Mouse (Mus musculus) telencephalon, adult 2 months (tissue): ENCODE measurements around the gene Slc16a10.
A peak's percentile ranks its signal among the peaks of the same experiment; 100 is the strongest.

Experiments
- DNase-seq: peaks from one replicate; pipeline ENCODE4 v3.0.0-alpha.2; 2011; ENCODE audit warnings: low read depth, low spot score

The Slc16a10 gene

DNA sequence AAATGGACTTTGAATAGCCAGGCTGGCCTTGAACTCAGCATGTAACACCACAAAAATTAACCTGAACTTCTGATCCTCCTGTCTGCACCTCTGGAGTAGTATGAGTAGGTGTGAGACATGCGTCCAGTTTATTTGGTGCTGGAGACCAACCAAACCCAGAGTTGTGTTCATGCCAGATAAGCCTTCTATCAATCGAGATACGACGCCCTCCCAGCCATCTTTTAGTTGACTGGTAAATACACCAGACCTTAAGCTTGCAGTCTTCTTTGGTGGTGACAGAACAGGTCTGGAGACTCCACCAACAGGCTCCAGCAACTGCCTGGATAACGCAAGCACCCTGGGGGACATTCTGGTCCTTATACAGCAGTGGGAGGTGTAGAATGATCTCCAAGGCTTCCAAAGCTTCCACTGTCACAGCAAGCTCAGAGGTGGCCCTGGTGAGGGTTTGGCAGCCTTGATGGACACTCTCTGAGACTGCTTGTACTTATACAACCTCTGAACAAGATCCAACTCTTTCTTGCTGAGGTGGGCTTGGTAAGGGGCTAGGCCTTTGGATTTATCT is 7.6 kb upstream of the Slc16a10 start:
- no peak for DNase-seq

GRCm38 (mm10) chr10:40147325-40148059 is 5.4 kb upstream of the Slc16a10 start:
- no peak for DNase-seq

GRCm38 (mm10) chr10:40146451-40146850 is 4.4 kb upstream of the Slc16a10 start:
- DNase-seq: no peak

GRCm38 (mm10) chr10:40144815-40145214 is 2.8 kb upstream of the Slc16a10 start:
- DNase-seq: no peak

- DNase-seq: no peak
Observed at GRCm38 (mm10) chr10:40141016-40141851, 824 bp downstream of the Slc16a10 start.

DNA sequence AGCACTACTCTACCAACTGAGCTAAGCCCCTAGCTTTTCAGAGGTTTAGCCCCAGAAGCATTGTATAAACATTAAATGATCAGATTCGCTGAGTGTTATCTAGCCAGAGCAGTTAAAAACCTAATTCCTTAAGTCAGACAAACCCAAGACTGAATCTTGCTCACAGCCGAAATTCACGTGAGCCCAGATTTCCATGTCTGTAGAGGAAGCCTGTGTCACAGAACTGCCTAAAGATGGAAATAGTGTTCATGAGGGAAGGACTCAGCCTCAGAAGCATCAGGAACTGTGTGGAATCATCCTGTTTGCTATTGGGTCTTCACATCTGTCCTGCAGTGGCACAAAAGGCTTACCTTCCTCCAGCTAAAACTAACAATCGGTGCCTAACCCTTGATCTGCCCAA is 2.4 kb downstream of the Slc16a10 start:
- no peak for DNase-seq

DNA sequence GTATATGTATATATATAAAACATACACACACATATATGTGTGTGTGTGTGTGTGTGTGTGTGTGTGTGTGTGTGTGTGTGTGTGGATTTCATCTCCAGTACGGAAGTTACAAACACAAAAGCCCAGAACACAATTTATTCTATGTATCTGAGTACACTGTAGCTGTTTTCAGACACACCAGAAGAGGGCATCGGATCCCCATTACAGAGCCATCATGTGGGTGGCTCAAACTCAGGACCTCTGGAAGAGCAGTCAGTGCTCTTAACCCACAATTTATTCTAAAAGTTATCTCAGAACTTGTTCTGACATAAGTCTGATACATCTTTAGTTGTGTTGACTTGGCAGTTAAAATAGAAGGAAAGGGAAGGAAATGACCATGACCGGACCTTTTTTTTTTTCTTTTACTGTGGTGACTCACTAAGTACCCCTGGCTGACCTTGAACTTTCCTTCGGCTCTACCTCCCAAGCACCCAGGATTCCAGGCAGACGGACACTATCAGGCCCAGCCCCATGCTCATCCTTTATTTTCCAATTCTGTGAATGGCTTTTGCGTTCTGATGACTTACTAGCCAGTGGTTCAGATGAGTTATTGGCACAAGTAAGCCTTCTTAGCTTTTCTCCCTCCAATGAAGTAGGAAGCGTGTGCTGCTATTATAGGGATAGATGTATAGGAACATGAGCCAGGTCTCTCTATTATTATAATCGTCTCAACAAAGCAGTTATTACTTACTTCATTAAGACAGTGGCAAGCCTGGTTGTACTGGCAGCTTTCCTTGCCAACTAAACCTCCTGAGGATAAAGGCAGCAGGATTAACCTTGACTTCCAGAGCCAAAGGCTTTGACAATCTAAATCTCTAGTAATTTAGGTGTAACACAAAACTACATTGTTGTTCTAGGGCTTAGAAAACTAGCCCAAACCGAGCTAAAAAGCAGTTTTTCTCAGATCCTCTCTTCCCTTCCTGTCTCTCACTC is 6.0 kb downstream of the Slc16a10 start:
- no peak for DNase-seq

GRCm38 (mm10) chr10:40134906-40135305 is 7.2 kb downstream of the Slc16a10 start:
- DNase-seq: no peak

DNA sequence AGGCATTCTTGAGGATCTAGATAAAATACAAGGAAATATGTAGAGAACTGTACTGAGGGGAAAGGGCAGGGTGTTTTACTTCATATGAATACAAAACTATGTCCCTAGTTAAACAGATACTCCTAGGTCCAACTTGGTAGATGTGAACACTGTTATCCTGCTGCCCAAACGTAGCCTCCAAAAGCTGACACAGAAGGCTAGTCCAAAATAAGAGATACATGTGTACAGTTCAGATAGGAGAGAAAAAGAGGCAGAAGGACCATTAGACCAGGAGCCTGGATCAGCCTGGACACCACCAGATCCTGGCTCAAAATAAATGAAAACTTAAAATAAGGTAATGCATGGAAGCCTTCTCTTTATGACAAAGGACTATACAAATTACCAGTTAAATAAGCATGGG is 8.4 kb downstream of the Slc16a10 start:
- no peak for DNase-seq

- no peak for DNase-seq
Observed at GRCm38 (mm10) chr10:40131690-40132418, 10.2 kb downstream of the Slc16a10 start.

GRCm38 (mm10) chr10:40130126-40130525 is 11.9 kb downstream of the Slc16a10 start:
- no peak for DNase-seq

- DNase-seq: no peak
Observed at GRCm38 (mm10) chr10:40129134-40129533, 12.9 kb downstream of the Slc16a10 start.

DNA sequence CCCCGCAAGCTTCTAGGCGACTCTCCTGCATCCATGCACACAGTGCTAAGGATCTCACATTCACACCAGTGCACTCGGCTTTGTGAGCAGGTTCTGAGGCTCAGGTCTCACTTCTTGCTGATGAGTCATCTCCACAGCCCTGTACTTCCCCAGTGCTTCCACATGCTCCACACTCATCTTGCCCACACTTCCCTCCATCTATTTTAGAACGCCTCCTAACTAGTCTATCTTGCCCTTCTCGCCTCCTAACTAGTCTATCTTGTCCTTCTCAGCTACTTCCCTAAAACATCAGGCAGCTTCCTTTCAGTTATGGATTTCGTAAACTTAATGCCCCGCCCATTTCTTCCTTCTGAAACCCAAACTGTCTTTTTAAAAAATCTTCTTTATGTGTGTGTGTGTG is 13.6 kb downstream of the Slc16a10 start:
- peak; percentile 58 for DNase-seq

DNA sequence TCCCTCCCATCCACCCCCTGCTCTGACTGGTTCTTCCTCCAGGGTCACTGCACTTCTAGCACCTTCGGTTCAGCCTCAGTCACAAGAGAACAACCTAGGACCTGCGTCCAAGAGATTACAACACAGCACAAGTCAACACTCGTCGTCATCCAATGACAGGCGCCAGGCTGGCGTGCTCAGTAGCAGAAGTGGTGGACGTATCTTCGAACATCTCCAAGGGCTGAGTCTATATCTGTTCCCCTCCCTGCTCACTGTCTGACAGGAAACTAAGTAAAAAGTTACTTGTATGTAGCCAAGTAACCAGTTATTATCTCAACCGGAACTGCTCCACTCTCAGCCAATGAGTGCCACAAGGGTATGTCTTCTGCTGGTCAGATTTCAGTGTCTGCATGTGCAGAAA is 16.9 kb downstream of the Slc16a10 start:
- DNase-seq: no peak

DNA sequence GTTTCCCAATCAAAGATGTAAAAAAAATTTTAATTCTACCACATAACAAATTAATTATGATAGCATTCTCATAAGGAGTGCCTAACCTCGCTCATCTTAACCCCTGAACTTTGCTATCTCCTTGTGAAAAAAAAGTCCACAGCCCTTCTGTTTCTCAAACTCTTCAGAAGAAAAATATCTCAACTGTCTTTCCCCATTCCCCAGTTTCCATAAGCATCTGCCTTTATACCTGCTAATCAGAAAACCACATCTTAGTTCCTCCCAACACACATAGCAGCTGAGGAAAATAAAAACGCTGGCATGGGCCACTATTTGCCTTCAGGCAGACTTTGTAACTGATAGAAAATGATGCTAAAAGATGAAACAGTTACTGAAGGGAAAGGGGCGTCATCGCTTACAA is 17.5 kb downstream of the Slc16a10 start:
- no peak for DNase-seq

GRCm38 (mm10) chr10:40124096-40124495 is 18.0 kb downstream of the Slc16a10 start:
- DNase-seq: no peak

DNA sequence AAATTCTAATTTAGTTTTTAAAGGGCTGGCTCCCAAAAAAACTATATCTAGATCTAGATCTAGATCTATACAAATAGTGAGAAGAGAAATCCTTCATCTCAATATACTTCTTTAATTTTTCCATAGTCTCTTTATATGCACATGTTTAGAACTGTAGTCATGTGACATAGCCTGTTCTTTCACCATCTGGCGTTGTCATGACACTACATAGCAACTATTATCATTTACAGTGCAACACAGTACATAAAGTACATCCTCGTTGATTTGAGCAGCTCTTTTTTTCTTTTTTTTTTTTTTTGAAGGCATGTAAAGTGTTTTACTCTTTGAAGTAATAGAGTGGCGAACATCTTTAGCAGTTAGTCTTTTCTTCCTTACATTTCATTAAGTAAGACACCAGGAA is 22.6 kb downstream of the Slc16a10 start:
- no peak for DNase-seq

DNA sequence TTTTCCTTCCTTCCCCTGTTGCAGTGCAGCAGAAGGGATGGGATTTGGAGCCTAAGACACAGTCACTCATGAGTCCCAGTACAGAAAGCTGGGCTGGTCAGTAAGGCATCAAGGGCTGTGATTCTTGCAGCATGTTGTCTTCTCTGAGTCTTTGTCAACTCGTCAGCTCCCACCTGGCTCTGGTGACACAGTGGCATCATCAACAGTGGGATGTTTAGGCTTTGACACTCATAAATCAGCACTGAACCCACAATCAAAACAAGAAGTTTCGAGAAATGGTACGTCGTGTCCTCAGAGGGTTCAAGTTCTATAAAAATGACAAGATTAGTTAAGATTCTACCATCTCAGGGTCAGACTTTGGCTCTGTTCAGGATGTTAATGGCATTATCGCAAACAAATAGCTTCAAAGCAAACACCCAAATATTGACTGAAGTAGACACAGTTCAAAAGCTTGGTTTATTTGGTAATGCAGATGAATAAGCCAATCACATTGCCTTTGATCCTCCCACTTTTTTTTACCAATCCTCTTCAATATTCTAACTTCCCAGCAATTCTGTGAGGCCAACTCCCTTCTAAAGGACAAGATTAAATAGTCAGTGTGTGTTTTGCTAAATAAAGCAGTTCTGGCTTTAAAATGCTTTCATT is 23.2 kb downstream of the Slc16a10 start:
- DNase-seq: no peak

DNA sequence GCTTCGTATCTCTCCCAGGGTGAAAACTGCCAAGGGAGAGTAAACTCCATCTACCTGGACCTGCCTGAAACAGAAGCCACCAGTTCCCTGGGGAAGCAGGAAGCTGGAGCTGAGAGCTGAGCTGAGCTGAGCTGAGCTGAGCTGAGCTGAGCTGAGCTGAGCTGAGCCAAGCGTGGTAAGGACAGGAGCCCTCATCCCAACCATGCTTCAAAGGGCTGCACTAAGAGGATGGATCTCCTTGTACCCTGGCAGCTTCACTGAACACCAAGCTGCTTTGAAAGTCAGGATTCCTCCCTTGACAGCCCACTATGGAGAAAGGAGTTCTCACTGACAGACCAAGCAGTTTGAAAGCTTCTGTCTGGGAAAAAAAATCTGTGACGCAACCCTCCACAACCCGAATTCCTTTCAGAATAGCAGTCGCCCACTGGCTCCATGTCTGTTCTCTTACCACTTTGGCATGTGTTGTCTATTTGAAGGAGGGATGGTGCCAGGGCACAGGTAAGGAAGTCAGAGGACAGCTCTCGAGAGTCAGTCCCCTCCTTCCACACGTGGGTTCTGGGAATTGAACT is 28.5 kb downstream of the Slc16a10 start:
- DNase-seq: peak; percentile 32

DNA sequence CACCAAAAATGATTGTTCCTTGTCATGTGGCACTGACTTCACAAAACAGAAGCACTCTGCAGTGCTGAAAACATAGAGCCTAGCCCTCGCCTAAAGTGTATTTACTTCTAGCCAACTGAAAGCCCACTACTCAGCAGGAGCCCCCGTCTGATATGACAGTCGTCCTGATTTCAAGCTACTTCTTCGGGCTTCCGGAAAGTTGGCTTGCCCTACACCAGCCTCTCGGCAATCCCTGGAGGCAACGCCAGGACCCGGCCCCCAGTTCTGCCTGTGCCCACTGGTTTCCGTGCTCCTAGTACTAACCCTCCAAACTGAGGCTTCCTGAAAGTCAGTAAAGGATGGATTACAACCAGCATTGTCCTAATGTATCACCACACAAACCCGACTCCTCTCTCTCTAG is 29.8 kb downstream of the Slc16a10 start:
- no peak for DNase-seq
